Mouse (Mus musculus) lung, postnatal 0 days (tissue): ENCODE results near the gene Mrgbp. TPM values are rescaled to one million over a fixed set of nuclear protein-coding genes. Genes with fewer than 3 reads are reported as not detected.
A peak's percentile ranks its signal among the peaks of the same experiment; 100 is the strongest.

Experiments used
- ATAC-seq: fragments of 200-750 bp; cut with Nextera tagmentation; 2 replicates; pipeline ENCODE4 v1.8.0; 2017; ENCODE audit warnings: moderate library complexity
- DNase-seq: peaks from one replicate; pipeline ENCODE4 v3.0.0-alpha.2; 2016; ENCODE audit warnings: low spot score
- H3K27ac ChIP-seq: fragments of 300-500 bp; sonication (generic); 2 replicates; pipeline ENCODE4 v1.5.1; 2014; ENCODE audit warnings: antibody characterized with exemption, mild to moderate bottlenecking, low read length, mixed read lengths
- H3K27me3 ChIP-seq: fragments of 300-500 bp; sonication (generic); replicated peaks from 2 replicates; pipeline ENCODE4 v1.6.1; 2014; ENCODE audit warnings: low read length, mixed read lengths; ENCODE audit not compliant: insufficient read depth
- H3K36me3 ChIP-seq: fragments of 300-500 bp; sonication (generic); 2 replicates; pipeline ENCODE4 v1.6.1; 2014; ENCODE audit warnings: low read length, mixed read lengths; ENCODE audit not compliant: insufficient read depth
- H3K4me1 ChIP-seq: fragments of 300-500 bp; sonication (generic); 2 replicates; pipeline ENCODE4 v1.6.1; 2014; ENCODE audit warnings: antibody characterized with exemption, low read depth, low read length, mixed read lengths; ENCODE audit not compliant: insufficient read depth
- H3K4me2 ChIP-seq: fragments of 300-500 bp; sonication (generic); replicated peaks from 2 replicates; pipeline ENCODE4 v1.6.1; 2014; ENCODE audit warnings: low read depth, mild to moderate bottlenecking, low read length, moderate library complexity, mixed read lengths
- H3K4me3 ChIP-seq: fragments of 300-500 bp; sonication (generic); 2 replicates; pipeline ENCODE4 v1.5.1; 2014; ENCODE audit warnings: low read depth, low read length
- H3K9ac ChIP-seq: fragments of 300-500 bp; sonication (generic); replicated peaks from 2 replicates; pipeline ENCODE4 v1.6.1; 2014; ENCODE audit warnings: low read depth, mild to moderate bottlenecking
- H3K9me3 ChIP-seq: fragments of 300-500 bp; sonication (generic); 2 replicates; pipeline ENCODE4 v1.6.1; 2016; ENCODE audit warnings: low read length, mixed read lengths
- CTCF ChIP-seq: IDR thresholded peaks from 2 replicates; pipeline ENCODE4 v1.5.1; 2016; ENCODE audit warnings: antibody characterized with exemption, mild to moderate bottlenecking
- EP300 ChIP-seq: IDR thresholded peaks from 2 replicates; pipeline ENCODE4 v1.6.1; 2016; ENCODE audit warnings: antibody characterized with exemption, mild to moderate bottlenecking, control low read depth
- WGBS: fragments of 180-500 bp; shearing (Covaris S2); extraction: QIAGEN DNeasy Blood & Tissue Kit; methylation state at CpG from one replicate; pipeline ENCODE4 v1.1.7; 2014; 5-methylcytosine and 5-hydroxymethylcytosine counted together
- polyA plus RNA-seq: library from polyadenylated mRNA; unstranded; fragments of >200 nt; fragmentation: Nextera tagmentation; extraction: Ambion mirVana; gene quantifications from 2 replicates; pipeline ENCODE4 v1.2.1, GENCODE M21; 2015

Mrgbp gene
- polyA plus RNA-seq, result 20.5 and 22.4 TPM in 2 replicates

DNA sequence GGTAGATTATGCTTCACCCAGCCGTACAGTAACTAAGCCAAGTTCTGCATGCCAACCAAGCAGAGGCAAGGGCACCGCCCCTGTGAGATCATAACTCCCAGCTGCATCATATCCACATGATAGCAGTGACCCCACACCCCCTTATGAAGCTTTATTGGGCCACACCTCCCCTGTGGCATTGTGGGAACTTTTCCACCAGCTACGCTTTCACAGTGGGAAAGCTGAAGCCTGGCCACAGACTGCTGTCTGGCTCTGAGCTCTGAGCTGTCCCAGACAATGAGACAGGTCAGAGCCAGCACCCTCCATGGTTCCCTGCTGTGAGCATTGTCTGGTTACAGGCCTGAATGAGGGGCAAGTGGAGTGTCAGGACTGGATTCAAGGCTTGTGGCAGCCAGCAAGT, at the start of gene Mrgbp:
TSS of gene Mrgbp (plus strand) at position 303 of the 400 bp plus-strand sequence.
- H3K4me2 ChIP-seq, result no peak within 1 kb of the TSS
- DNase-seq, result peak; percentile 56
- H3K27me3 ChIP-seq, result no peaks in the 10 kb centered on the region
- 65% methylated on average over 3 of the region's 3 CpGs for WGBS
- no peak within 1 kb of the TSS for H3K4me3 ChIP-seq
- ATAC-seq, result peak; percentile 23
- H3K27ac ChIP-seq, result no peak within 1 kb of the TSS
- no peaks in the 10 kb centered on the region; the same call in 1 of the 2 replicates for H3K4me1 ChIP-seq
- no peak within 1 kb of the TSS for H3K9ac ChIP-seq
- no peaks in the 10 kb centered on the region for H3K9me3 ChIP-seq
- 0 out of 2 replicates have a peak, but pooled peaks cover 4% of the 10 kb centered on the region for H3K36me3 ChIP-seq
- TF ChIP-seq EP300 (no peak), CTCF (no peak)

DNA sequence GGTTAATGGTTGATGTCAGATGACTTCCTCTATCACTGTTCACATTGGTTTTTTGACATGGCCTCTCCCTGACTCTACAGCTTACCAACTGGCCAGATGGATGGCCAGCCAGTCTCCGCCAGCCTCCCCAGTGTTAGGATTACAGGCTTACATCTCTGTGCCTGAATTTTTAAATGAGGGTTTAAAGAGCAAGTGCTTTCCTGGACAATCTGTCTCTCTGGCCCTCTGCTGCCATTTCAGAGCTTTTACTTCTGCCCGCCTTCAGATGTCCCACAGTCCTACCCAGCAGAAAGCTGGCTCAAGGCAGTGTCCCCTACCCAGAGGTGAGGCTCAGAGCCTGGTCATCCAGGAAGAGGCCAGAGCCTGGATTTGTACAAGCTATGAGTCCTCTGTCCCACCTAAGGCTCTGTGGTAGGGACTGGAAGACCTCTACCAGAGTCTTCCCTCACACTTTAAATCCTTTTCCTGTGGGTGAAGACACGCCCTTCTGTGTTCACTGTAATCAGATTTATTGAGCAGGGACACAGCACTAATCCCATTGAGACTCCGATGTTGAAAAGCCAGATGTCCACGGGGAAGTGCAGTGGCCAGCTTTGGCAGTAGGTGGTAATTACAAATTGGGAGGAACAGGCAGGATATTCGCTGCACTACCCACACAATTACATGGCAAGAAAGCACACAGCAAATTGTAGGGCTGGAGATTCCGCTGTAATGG, 49.3 kb upstream of the Mrgbp start:
- ATAC-seq (no peak), DNase-seq (no peak)
- H3K9me3 ChIP-seq, result no peaks in the 10 kb centered on the region
- no peaks in the 10 kb centered on the region for H3K4me1 ChIP-seq
- H3K27ac ChIP-seq, result no peak overlapping the region
- H3K4me2 ChIP-seq, result no peak overlapping the region
- H3K4me3 ChIP-seq, result no peak overlapping the region
- WGBS, result 71% methylated on average over 7 of the region's 7 CpGs
- no peaks in the 10 kb centered on the region for H3K36me3 ChIP-seq
- no peak overlapping the region for H3K9ac ChIP-seq
- H3K27me3 ChIP-seq, result no peaks in the 10 kb centered on the region
- no peak for TF ChIP-seq CTCF
- TF ChIP-seq EP300, result no peak

DNA sequence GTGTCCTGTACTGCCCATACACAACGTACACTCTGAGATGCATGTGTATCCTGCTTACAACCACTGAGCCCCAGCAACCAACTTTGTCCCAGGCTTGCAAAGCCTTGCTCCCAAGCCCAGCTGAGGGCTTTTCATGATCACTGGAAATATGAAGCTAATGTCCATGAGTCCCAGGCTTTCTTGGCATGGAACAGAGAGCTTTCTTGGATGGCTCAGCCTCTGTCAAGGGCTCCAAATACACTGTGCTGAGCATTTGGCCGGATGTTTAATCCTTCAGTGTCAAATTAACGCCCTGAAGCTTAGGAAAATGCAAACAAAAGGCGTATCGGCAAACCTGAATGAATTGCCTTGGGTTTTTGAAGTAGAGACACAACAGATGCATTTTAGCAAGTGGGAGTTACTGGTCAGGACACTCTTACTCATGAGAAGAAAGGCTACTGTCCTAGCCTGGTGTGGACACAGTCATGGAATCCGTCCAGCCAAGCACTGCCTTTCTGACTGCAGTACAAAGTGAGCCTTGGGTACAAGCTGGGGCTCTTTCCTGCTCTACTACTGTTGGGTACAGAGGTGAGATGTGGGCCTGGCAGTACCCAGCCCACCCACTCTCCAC, 48.6 kb upstream of the Mrgbp start:
- H3K27me3 ChIP-seq, result no peaks in the 10 kb centered on the region
- H3K9me3 ChIP-seq, result no peaks in the 10 kb centered on the region
- ATAC-seq, result no peak

DNA sequence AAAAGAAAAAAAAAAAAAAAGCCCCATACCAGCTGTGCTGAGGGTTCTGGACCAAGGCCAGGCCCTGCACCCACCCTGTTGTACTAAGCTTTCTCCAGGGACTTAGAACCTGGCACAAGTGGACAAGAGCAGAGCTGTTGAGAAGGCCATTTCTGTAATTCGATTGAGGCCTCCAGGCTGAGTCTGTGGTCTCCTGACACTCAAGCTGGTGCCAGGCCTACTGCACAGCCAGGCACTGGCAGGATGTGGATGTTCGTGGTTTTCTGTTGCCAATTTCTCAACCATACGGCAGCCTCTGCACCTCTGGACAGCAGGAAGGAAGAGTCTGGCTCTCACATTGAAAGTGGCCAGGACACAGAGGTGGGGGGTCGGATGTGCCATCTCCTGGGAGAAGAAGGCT, 47.9 kb upstream of the Mrgbp start:
- Histone ChIP-seq H3K9me3 (no peaks in the 10 kb centered on the region), H3K27me3 (no peaks in the 10 kb centered on the region), H3K4me3 (no peak overlapping the region), H3K36me3 (no peaks in the 10 kb centered on the region), H3K27ac (no peak overlapping the region), H3K4me1 (no peaks in the 10 kb centered on the region), H3K4me2 (no peak overlapping the region), H3K9ac (no peak overlapping the region)
- 50% methylated on average over 4 of the region's 4 CpGs for WGBS
- TF ChIP-seq EP300 (no peak), CTCF (no peak)
- DNase-seq, result no peak
- no peak for ATAC-seq

More for the DNA sequence above, 48.6 kb upstream of the Mrgbp start:
- Histone ChIP-seq H3K27ac (no peak overlapping the region), H3K36me3 (no peaks in the 10 kb centered on the region), H3K4me1 (no peaks in the 10 kb centered on the region), H3K4me3 (no peak overlapping the region), H3K9ac (no peak overlapping the region), H3K4me2 (no peak overlapping the region)
- TF ChIP-seq CTCF, result no peak
- no peak for TF ChIP-seq EP300
- DNase-seq, result peak; percentile 12
- 37% methylated on average over 6 of the region's 6 CpGs for WGBS

DNA sequence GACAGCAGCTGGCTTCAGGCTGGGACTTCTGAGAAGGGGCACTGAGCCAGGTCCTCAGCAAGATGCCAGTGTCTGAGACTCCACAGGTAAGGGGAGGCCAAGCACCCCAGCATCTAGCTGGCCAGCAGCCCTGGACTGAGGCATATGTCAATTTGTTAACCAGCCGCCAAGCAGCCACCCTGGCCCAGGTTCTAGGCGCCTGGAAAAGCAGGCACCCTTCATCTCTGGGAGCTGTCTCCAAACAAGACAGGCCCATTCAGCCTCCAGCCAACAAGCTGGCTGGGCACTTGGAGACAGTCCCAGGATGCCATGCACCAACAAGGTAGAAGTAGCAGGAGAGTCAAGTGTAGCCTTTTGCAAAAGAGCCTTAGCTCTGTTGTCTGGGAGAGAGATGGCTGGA, 37.4 kb upstream of the Mrgbp start:
- TF ChIP-seq CTCF, result no peak
- no peak for TF ChIP-seq EP300
- 74% methylated on average over 2 of the region's 2 CpGs for WGBS
- H3K4me3 ChIP-seq, result no peak overlapping the region

DNA sequence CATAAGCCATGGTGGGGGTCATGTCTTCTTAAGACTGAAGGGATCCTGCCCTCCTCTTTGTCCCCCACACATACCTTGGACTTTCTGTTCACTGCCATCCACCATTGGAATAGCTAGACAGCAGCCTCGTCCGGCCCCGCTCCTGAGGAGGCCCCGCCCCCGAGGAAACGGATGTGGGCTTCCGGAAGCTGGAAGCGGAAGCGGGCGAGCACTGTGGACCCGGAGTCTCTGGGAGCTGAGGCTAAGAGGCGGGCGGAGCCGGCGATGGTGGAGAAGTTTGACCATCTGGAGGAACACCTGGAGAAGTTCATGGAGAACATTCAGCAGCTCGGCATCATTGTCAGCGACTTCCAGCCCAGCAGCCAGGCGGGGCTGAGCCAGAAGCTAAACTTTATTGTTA, 36.1 kb upstream of the Mrgbp start:
- Histone ChIP-seq H3K4me2 (no peak overlapping the region), H3K9me3 (no peaks in the 10 kb centered on the region), H3K9ac (no peak overlapping the region), H3K27me3 (no peaks in the 10 kb centered on the region), H3K4me3 (no peak overlapping the region), H3K36me3 (no peaks in the 10 kb centered on the region), H3K4me1 (no peaks in the 10 kb centered on the region), H3K27ac (no peak overlapping the region)
- WGBS, result 75% methylated on average over 15 of the region's 18 CpGs
- no peak for ATAC-seq
- TF ChIP-seq EP300 (no peak), CTCF (no peak)
- DNase-seq, result no peak

More for the DNA sequence above, 37.4 kb upstream of the Mrgbp start:
- Histone ChIP-seq H3K9ac (no peak overlapping the region), H3K4me2 (no peak overlapping the region), H3K27ac (no peak overlapping the region), H3K9me3 (no peaks in the 10 kb centered on the region), H3K36me3 (no peaks in the 10 kb centered on the region), H3K27me3 (no peaks in the 10 kb centered on the region), H3K4me1 (no peaks in the 10 kb centered on the region)
- DNase-seq (no peak), ATAC-seq (no peak)
